Mouse (Mus musculus) monocyte, adult 5-6 weeks (primary cell): Measurements from ENCODE around the gene Aff1. TPM values are rescaled to one million over a fixed set of nuclear protein-coding genes. Genes with fewer than 3 reads are reported as not detected.

ENCODE experiments used
- ATAC-seq: fragments of 153-309, 156-312 bp; replicated peaks from 2 replicates; pipeline ENCODE4 v1.8.0; 2017; ENCODE audit warnings: mild to moderate bottlenecking; ENCODE audit not compliant: low TSS enrichment, insufficient number of reproducible peaks, severe bottlenecking, poor library complexity, low FRiP score
- total RNA-seq: library from RNA; stranded (forward); fragments of 200-1000, 200-491, 200-594 nt; gene quantifications from 3 replicates; pipeline ENCODE4 v1.2.3, GENCODE M21; 2017

The Aff1 gene
- total RNA-seq, 1 experiment from 2014 or later, result 31.2 TPM

DNA sequence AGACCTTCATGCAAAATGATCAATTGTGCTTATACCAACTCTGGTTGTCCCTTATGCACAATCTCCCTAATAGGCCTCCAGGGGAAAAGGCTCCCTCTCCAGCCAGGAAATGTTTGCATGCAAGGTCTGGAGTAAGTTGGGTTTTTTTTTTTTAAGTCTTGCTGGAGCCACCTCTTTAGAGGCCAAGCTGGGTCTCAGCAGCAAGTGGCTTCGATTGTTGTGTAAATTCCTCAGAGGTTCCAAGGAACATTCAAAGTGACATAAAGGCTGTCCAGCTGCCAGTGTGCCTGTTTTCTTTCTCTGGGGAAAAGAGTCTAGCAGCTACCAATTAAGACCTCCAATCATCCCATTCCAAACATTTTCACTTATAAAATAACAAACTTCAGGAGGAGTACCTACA is 206.1 kb downstream of the Aff1 start:
- ATAC-seq, result no peak

Other genes starting within 250 kb of the Aff1 start
- not detected in 3 replicates for gene Slc10a6, start 63.0 kb upstream of the Aff1 start, total RNA-seq
- not detected in 3 replicates for gene 1700016H13Rik, start 36.4 kb upstream of the Aff1 start, total RNA-seq
- gene Klhl8, start 218.9 kb downstream of the Aff1 start, total RNA-seq, result 0.29 to 4.3 TPM (median 0.53 TPM) in 3 replicates